Mouse (Mus musculus): ENCODE data around the gene Ptn.

- no peak for TF ChIP-seq CTCF (IDR thresholded peaks at IDR 0.05; ENCODE audit: extremely low read depth, insufficient read depth, insufficient read length, insufficient replicate concordance)
- TF ChIP-seq POLR2A (IDR thresholded peaks at IDR 0.05; ENCODE audit: low read depth, low read length), result no peak
These were observed 15.5 kb downstream of the Ptn start for GRCm38 (mm10) chr6:36794535-36794934.

All from spleen, adult 2 months (tissue).